Mouse (Mus musculus): ENCODE measurements around the gene Gjc3. TPM values are rescaled to one million over a fixed set of nuclear protein-coding genes. Genes with fewer than 3 reads are reported as not detected.
"Not testable (repeated sequence)": the region's sequence is repeated elsewhere in the genome, so short reads cannot be mapped to it uniquely, and the experiment has no call there.

Gjc3 gene
- polyA plus RNA-seq, 1 experiment, result not detected

GRCm38 (mm10) chr5:137936486-137936885, 26.4 kb downstream of the Gjc3 start:
- Histone ChIP-seq H3K4me2 (ENCODE audit: low read depth) (no peak overlapping the region), H3K36me3 (ENCODE audit: control insufficient read depth, insufficient read depth) (no peaks in the 10 kb centered on the region), H3ac (ENCODE audit: control insufficient read depth, insufficient read length) (no peak overlapping the region), H3K79me2 (ENCODE audit: control insufficient read depth, insufficient read depth) (no peaks in the 10 kb centered on the region), H3K27me3 (ENCODE audit: control insufficient read depth, insufficient read depth, insufficient read length) (no peaks in the 10 kb centered on the region), H3K4me3 (no peak overlapping the region)
- TF ChIP-seq TCF12 (IDR thresholded peaks at IDR 0.05; ENCODE audit: insufficient read depth, poor library complexity, severe bottlenecking) (no peak), USF1 (IDR thresholded peaks at IDR 0.05; ENCODE audit: low read depth) (no peak), REST (IDR thresholded peaks at IDR 0.05; ENCODE audit: insufficient read depth, insufficient read length) (no peak), MAX (IDR thresholded peaks at IDR 0.05; ENCODE audit: low read depth) (no peak), POLR2A (IDR thresholded peaks at IDR 0.05; ENCODE audit: insufficient read length, low read depth) (no peak), MYOD1 (IDR thresholded peaks at IDR 0.05; ENCODE audit: control insufficient read depth in 1 of 3, insufficient read length in 2 of 3, low read depth in 2 of 3) (no peak), POLR2AphosphoS2 (IDR thresholded peaks at IDR 0.05; ENCODE audit: insufficient read length, low read depth) (no peak), CEBPB (IDR thresholded peaks at IDR 0.05; ENCODE audit: insufficient read depth, poor library complexity, severe bottlenecking) (no peak), E2F4 (IDR thresholded peaks at IDR 0.05; ENCODE audit: insufficient read depth) (no peak), TCF3 (IDR thresholded peaks at IDR 0.05; ENCODE audit: insufficient read length, low read depth) (no peak), MYOG (IDR thresholded peaks at IDR 0.05; ENCODE audit: control insufficient read depth in 1 of 3, insufficient read depth in 1 of 3, insufficient read length in 2 of 3, low read depth in 2 of 3) (no peak), SRF (IDR thresholded peaks at IDR 0.05; ENCODE audit: control insufficient read depth, insufficient read length, low read depth) (no peak)

- H3K36me3 ChIP-seq (ENCODE audit: control insufficient read depth, insufficient read depth); H3K27me3 ChIP-seq (ENCODE audit: control insufficient read depth, insufficient read depth, insufficient read length); H3K79me2 ChIP-seq (ENCODE audit: control insufficient read depth, insufficient read depth); H3K4me3 ChIP-seq; H3K4me2 ChIP-seq (ENCODE audit: low read depth); H3ac ChIP-seq (ENCODE audit: control insufficient read depth, insufficient read length): not testable (repeated sequence)
Observed at GRCm38 (mm10) chr5:137933934-137934333, 29.0 kb downstream of the Gjc3 start.

- Histone ChIP-seq H3ac (ENCODE audit: control insufficient read depth, insufficient read length) (no peak overlapping the region), H3K79me2 (ENCODE audit: control insufficient read depth, insufficient read depth) (no peaks in the 10 kb centered on the region), H3K36me3 (ENCODE audit: control insufficient read depth, insufficient read depth) (no peaks in the 10 kb centered on the region), H3K27me3 (ENCODE audit: control insufficient read depth, insufficient read depth, insufficient read length) (no peaks in the 10 kb centered on the region), H3K4me2 (ENCODE audit: low read depth) (no peak overlapping the region), H3K4me3 (no peak overlapping the region)
- TF ChIP-seq MYOD1 (IDR thresholded peaks at IDR 0.05; ENCODE audit: control insufficient read depth in 1 of 3, insufficient read length in 2 of 3, low read depth in 2 of 3), result no peak
- no peak for TF ChIP-seq SRF (IDR thresholded peaks at IDR 0.05; ENCODE audit: control insufficient read depth, insufficient read length, low read depth)
- TF ChIP-seq E2F4 (IDR thresholded peaks at IDR 0.05; ENCODE audit: insufficient read depth), result no peak
- no peak for TF ChIP-seq MYOG (IDR thresholded peaks at IDR 0.05; ENCODE audit: control insufficient read depth in 1 of 3, insufficient read depth in 1 of 3, insufficient read length in 2 of 3, low read depth in 2 of 3)
- no peak for TF ChIP-seq TCF12 (IDR thresholded peaks at IDR 0.05; ENCODE audit: insufficient read depth, poor library complexity, severe bottlenecking)
- no peak for TF ChIP-seq MAX (IDR thresholded peaks at IDR 0.05; ENCODE audit: low read depth)
Observed at GRCm38 (mm10) chr5:137928439-137928838, 34.5 kb downstream of the Gjc3 start.

GRCm38 (mm10) chr5:137922171-137922570, 40.7 kb downstream of the Gjc3 start:
- H3K4me2 ChIP-seq (ENCODE audit: low read depth), result no peak overlapping the region
- TF ChIP-seq E2F4 (IDR thresholded peaks at IDR 0.05; ENCODE audit: insufficient read depth) (no peak), TCF3 (IDR thresholded peaks at IDR 0.05; ENCODE audit: insufficient read length, low read depth) (no peak), POLR2A (IDR thresholded peaks at IDR 0.05; ENCODE audit: insufficient read length, low read depth) (no peak)

GRCm38 (mm10) chr5:137921532-137921931, 41.4 kb downstream of the Gjc3 start, which contains the start of gene Cyp3a13:
Cyp3a13 (minus strand) TSS chr5:137921619.
- no peaks in the 10 kb centered on the region for H3K79me2 ChIP-seq (ENCODE audit: control insufficient read depth, insufficient read depth)
- no peaks in the 10 kb centered on the region for H3K27me3 ChIP-seq (ENCODE audit: control insufficient read depth, insufficient read depth, insufficient read length)
- H3K4me3 ChIP-seq, result no peak within 1 kb of the TSS
- H3K36me3 ChIP-seq (ENCODE audit: control insufficient read depth, insufficient read depth), result no peaks in the 10 kb centered on the region
- H3K4me2 ChIP-seq (ENCODE audit: low read depth), result no peak within 1 kb of the TSS
- no peak for TF ChIP-seq POLR2A (IDR thresholded peaks at IDR 0.05; ENCODE audit: insufficient read length, low read depth)
- no peak for TF ChIP-seq E2F4 (IDR thresholded peaks at IDR 0.05; ENCODE audit: insufficient read depth)
- TF ChIP-seq CEBPB (IDR thresholded peaks at IDR 0.05; ENCODE audit: insufficient read depth, poor library complexity, severe bottlenecking), result no peak
- no peak for TF ChIP-seq MYOG (IDR thresholded peaks at IDR 0.05; ENCODE audit: control insufficient read depth in 1 of 3, insufficient read depth in 1 of 3, insufficient read length in 2 of 3, low read depth in 2 of 3)
- TF ChIP-seq TCF3 (IDR thresholded peaks at IDR 0.05; ENCODE audit: insufficient read length, low read depth), result no peak
- no peak for TF ChIP-seq USF1 (IDR thresholded peaks at IDR 0.05; ENCODE audit: low read depth)
- no peak for TF ChIP-seq TCF12 (IDR thresholded peaks at IDR 0.05; ENCODE audit: insufficient read depth, poor library complexity, severe bottlenecking)
- no peak for TF ChIP-seq REST (IDR thresholded peaks at IDR 0.05; ENCODE audit: insufficient read depth, insufficient read length)
- H3ac ChIP-seq (ENCODE audit: control insufficient read depth, insufficient read length), result no peak within 1 kb of the TSS

More at GRCm38 (mm10) chr5:137922171-137922570, 40.7 kb downstream of the Gjc3 start:
- Histone ChIP-seq H3ac (ENCODE audit: control insufficient read depth, insufficient read length) (no peak overlapping the region), H3K4me3 (no peak overlapping the region), H3K79me2 (ENCODE audit: control insufficient read depth, insufficient read depth) (no peaks in the 10 kb centered on the region), H3K27me3 (ENCODE audit: control insufficient read depth, insufficient read depth, insufficient read length) (no peaks in the 10 kb centered on the region), H3K36me3 (ENCODE audit: control insufficient read depth, insufficient read depth) (no peaks in the 10 kb centered on the region)

- no peak overlapping the region for H3K4me3 ChIP-seq
- no peaks in the 10 kb centered on the region for H3K27me3 ChIP-seq (ENCODE audit: control insufficient read depth, insufficient read depth, insufficient read length)
- no peaks in the 10 kb centered on the region for H3K36me3 ChIP-seq (ENCODE audit: control insufficient read depth, insufficient read depth)
- H3K4me2 ChIP-seq (ENCODE audit: low read depth), result no peak overlapping the region
- no peak for TF ChIP-seq SRF (IDR thresholded peaks at IDR 0.05; ENCODE audit: control insufficient read depth, insufficient read length, low read depth)
- TF ChIP-seq REST (IDR thresholded peaks at IDR 0.05; ENCODE audit: insufficient read depth, insufficient read length), result no peak
- TF ChIP-seq MAX (IDR thresholded peaks at IDR 0.05; ENCODE audit: low read depth), result no peak
- no peak for TF ChIP-seq USF1 (IDR thresholded peaks at IDR 0.05; ENCODE audit: low read depth)
- no peak for TF ChIP-seq MYOD1 (IDR thresholded peaks at IDR 0.05; ENCODE audit: control insufficient read depth in 1 of 3, insufficient read length in 2 of 3, low read depth in 2 of 3)
- no peak for TF ChIP-seq POLR2A (IDR thresholded peaks at IDR 0.05; ENCODE audit: insufficient read length, low read depth)
- no peak for TF ChIP-seq TCF12 (IDR thresholded peaks at IDR 0.05; ENCODE audit: insufficient read depth, poor library complexity, severe bottlenecking)
- TF ChIP-seq TCF3 (IDR thresholded peaks at IDR 0.05; ENCODE audit: insufficient read length, low read depth), result no peak
- H3K79me2 ChIP-seq (ENCODE audit: control insufficient read depth, insufficient read depth), result no peaks in the 10 kb centered on the region
- H3ac ChIP-seq (ENCODE audit: control insufficient read depth, insufficient read length), result no peak overlapping the region
Observed at GRCm38 (mm10) chr5:137915550-137915949, 47.3 kb downstream of the Gjc3 start.

All from myocyte (in vitro differentiated cells).